Mouse (Mus musculus) CD4-positive naive resting alpha-beta T cell, adult 76 days (primary cell): ENCODE measurements around the gene Edar. TPM values are rescaled to one million over a fixed set of nuclear protein-coding genes. Genes with fewer than 3 reads are reported as not detected.

Experiments
- total RNA-seq: library from RNA; stranded (reverse); gene quantifications from one replicate; pipeline ENCODE4 v1.2.4, GENCODE M21; 2023

Gene Edar
- total RNA-seq, result not detected

GRCm38 (mm10) chr10:58675533-58675932 lies at the start of gene Edar:
Edar (minus strand) TSS chr10:58675654.

DNA sequence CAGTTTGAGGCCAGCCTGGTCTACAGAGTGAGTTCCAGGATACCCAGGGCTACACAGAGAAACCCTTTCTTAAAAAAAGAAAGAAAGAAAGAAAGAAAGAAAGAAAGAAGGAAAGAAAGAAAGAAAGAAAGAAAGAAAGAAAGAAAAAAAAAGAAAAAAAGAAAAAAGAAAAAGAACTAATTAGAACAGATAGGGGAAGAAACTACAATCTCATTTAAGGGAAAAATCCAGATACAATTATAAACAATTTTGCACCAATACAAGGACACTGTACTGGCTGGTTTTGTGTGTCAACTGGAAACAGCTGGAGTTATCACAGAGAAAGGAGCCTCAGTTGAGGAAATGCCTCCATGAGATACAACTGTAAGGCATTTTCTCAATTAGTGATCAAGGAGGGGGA lies 42.7 kb upstream of the Edar start, which contains the start of gene Gm17542:
TSS of gene Gm17542 (minus strand) at position 101 of the 400 bp plus-strand sequence.

Other genes starting within 250 kb of the Edar start
- 170 TPM for gene Ranbp2, start 228.7 kb downstream of the Edar start, total RNA-seq
- gene Ccdc138, start 177.7 kb downstream of the Edar start, total RNA-seq, result 1.7 TPM
- not detected for gene Gm17542, start 42.6 kb upstream of the Edar start, total RNA-seq
- not detected for gene Sh3rf3, start 137.7 kb upstream of the Edar start, total RNA-seq